Mouse (Mus musculus): Measurements from ENCODE around the gene Mfap1b. TPM values are rescaled to one million over a fixed set of nuclear protein-coding genes. Genes with fewer than 3 reads are reported as not detected.
"Not testable (repeated sequence)": the region's sequence is repeated elsewhere in the genome, so short reads cannot be mapped to it uniquely, and the experiment has no call there.

Gene Mfap1b
- 66.1 and 67.7 TPM in 2 replicates for polyA plus RNA-seq (2016; fragmentation: Nextera tagmentation; extraction: Ambion mirVana)

DNA sequence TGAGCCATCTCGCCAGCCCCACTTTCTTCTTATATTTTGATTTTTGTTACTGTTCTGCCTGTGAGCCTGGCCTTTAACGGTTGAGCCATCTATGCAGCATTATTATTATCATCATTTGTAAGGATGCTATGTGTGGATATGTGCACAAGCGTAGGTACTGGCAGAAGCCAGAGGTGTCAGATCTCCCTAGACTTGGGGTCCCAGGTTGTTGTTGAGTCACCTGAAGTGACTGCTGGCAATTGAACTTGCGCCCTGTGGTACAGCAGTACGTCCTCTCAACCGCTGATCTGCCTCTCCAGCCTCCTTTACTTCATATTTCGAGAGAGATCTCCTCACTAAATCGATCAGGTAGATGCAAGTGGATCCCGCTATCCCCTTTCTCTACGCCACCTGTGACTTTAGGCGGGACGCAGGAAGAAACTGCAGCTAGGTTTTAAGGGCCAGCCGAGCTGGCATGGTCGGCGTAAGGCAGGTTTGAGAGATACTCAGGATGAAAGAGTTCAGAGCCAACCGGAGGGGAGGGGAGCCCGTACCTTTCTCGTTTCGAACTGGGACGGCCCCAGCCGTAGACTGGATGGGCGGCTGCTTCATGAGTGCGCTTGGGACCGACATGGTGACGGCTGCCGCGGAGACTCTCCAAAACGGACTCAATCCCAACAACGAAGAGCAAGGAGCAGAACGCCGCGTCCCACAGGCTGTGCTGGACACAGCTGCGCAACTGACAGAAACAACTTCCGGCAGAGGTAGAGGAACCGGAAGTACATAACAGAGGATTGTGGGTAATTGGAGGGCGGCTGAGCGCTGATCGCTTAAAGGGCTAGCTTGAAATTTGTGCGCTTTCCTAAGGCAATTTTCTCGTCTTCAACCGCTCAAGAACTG is at the start of gene Mfap1b:
TSS of gene Mfap1b (minus strand) at position 767 of the 879 bp plus-strand sequence.
- H3K9ac ChIP-seq (replicated peaks) = peak within 1 kb of the TSS; percentile 60
- not testable (repeated sequence) for H3K27ac ChIP-seq; H3K36me3 ChIP-seq; H3K4me1 ChIP-seq (replicated peaks); H3K27me3 ChIP-seq; H3K9me3 ChIP-seq
- WGBS = 6% methylated on average over 41 of the region's 41 CpGs
- peak; percentile 81 for ATAC-seq (ENCODE audit: insufficient number of reproducible peaks, insufficient read depth, low FRiP score, low TSS enrichment, low read depth)
- peak within 1 kb of the TSS; percentile 81 for H3K4me2 ChIP-seq
- H3K4me3 ChIP-seq (replicated peaks) = peak within 1 kb of the TSS; percentile 59

DNA sequence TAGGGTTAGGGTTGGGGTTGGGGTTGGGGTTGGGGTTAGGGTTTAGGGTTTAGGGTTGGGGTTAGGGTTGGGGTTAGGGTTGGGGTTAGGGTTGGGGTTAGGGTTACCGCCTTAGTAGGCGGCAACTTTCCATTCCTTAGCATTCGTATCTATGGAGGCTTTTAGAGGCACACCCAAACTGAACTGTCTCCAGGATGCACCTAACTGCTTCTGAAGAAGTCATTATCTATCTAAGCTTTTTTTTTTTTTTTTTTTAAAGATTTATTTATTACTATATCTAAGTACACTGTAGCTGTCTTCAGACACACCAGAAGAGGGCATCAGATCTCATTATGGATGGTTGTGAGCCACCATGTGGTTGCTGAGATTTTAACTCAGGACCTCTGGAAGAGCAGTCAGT is 49.0 kb upstream of the Mfap1b start:
- 96% methylated on average over 3 of the region's 3 CpGs for WGBS
- not testable (repeated sequence) for H3K4me3 ChIP-seq (replicated peaks); H3K4me2 ChIP-seq; H3K27me3 ChIP-seq; H3K4me1 ChIP-seq (replicated peaks); H3K9me3 ChIP-seq; H3K9ac ChIP-seq (replicated peaks); H3K27ac ChIP-seq; ATAC-seq (ENCODE audit: insufficient number of reproducible peaks, insufficient read depth, low FRiP score, low TSS enrichment, low read depth)
- peaks cover 62% of the 10 kb centered on the region for H3K36me3 ChIP-seq

DNA sequence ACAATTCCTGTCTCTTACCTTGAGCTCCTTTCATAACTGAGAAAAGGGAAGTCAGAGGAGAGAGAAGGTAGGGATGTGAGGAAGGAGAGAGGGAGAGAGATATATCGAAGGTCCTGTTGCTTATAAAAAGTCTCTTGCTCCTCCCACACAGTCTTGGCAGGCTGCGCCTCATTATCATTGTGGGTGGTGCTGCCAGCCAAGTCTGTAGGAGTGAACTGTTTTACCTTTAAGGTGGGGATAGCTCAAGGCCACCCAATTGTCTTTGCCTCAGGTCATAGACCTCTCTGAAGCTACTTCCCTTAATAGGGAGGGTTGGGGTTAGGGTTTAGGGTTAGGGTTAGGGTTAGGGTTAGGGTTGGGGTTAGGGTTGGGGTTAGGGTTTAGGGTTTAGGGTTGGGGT is 48.1 kb upstream of the Mfap1b start:
- no peak overlapping the region for H3K4me2 ChIP-seq
- no peak overlapping the region for H3K9ac ChIP-seq (replicated peaks)
- H3K4me1 ChIP-seq (replicated peaks) = no peaks in the 10 kb centered on the region
- H3K36me3 ChIP-seq = peaks cover 69% of the 10 kb centered on the region
- H3K27me3 ChIP-seq = no peaks in the 10 kb centered on the region
- no peak overlapping the region for H3K27ac ChIP-seq
- no peak overlapping the region for H3K4me3 ChIP-seq (replicated peaks)
- 96% methylated on average over 2 of the region's 2 CpGs for WGBS
- no peaks in the 10 kb centered on the region for H3K9me3 ChIP-seq
- no peak for ATAC-seq (ENCODE audit: insufficient number of reproducible peaks, insufficient read depth, low FRiP score, low TSS enrichment, low read depth)

DNA sequence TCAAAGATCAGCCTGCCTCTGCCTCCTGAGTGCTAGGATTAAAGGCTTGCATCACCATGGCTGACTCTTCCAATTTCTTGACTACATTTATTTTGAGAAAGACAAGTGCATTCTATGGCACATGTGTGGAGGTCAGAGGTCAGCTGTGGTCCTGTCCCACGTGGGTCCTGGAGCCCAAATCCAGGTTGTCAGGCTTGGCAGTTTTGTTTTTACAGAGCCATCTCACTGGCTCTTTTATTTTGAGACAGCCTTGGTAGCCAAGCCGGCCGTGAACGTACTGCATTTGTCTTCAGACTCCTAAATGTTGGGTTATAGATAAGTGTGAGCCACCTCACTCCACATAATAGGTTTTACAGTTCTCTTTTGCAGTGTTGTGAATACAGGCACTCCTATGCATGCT is 44.8 kb upstream of the Mfap1b start:
- H3K36me3 ChIP-seq = peaks cover 70% of the 10 kb centered on the region
- ATAC-seq (ENCODE audit: insufficient number of reproducible peaks, insufficient read depth, low FRiP score, low TSS enrichment, low read depth) = not testable (repeated sequence)

DNA sequence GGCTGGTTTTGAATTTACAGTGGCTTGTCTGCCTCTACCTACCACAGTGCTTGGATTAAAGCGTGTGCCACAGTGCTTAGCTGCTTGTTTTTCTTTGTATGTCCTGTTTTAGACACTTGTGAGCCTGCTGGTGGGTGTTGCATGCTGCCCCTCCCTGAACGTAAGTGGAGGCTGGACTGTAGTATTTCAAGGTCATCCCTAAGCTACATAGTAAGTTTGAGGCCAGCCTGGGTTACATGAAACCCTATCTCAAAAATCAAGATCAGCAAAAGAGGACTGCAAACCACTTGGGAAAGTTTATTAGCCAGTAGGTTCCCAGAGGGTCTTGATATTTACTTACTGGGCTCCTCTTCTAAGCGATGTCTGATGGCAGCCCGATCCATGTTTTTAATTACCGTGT is 44.2 kb upstream of the Mfap1b start:
- Histone ChIP-seq H3K36me3 (peaks cover 73% of the 10 kb centered on the region), H3K27ac (no peak overlapping the region), H3K9me3 (no peaks in the 10 kb centered on the region), H3K9ac (replicated peaks) (no peak overlapping the region), H3K4me1 (replicated peaks) (no peaks in the 10 kb centered on the region), H3K27me3 (no peaks in the 10 kb centered on the region), H3K4me2 (no peak overlapping the region), H3K4me3 (replicated peaks) (no peak overlapping the region)
- WGBS = 93% methylated on average over 5 of the region's 5 CpGs
- ATAC-seq (ENCODE audit: insufficient number of reproducible peaks, insufficient read depth, low FRiP score, low TSS enrichment, low read depth) = no peak

More for the DNA sequence above, 44.8 kb upstream of the Mfap1b start:
- not testable (repeated sequence) for H3K9me3 ChIP-seq; H3K4me1 ChIP-seq (replicated peaks); H3K4me3 ChIP-seq (replicated peaks); H3K4me2 ChIP-seq; H3K9ac ChIP-seq (replicated peaks); H3K27me3 ChIP-seq; H3K27ac ChIP-seq
- 90% methylated on average over 4 of the region's 4 CpGs for WGBS

DNA sequence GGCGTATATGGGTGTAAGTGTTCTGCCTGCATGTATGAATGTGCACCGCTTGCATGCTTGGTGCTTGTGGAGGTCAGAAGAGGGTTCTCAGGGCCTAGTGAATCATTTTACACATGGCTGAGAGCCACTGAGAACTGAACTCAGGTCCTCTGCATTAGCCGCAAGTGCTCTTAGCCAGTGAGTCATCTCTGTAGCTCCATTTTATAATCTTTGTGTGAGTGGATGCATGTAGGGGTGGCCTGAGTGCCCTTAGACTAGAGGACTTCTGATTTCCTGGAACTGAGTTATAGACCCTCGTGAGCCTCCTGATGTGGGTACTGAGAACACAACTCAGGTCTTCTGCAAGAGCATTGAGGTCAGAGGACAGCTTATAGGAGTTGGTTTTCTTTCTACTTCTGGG is 40.3 kb upstream of the Mfap1b start:
- no peak for ATAC-seq (ENCODE audit: insufficient number of reproducible peaks, insufficient read depth, low FRiP score, low TSS enrichment, low read depth)
- H3K9me3 ChIP-seq = no peaks in the 10 kb centered on the region
- H3K4me1 ChIP-seq (replicated peaks) = peaks cover 6% of the 10 kb centered on the region
- no peak overlapping the region for H3K4me3 ChIP-seq (replicated peaks)
- WGBS = 95% methylated on average over 4 of the region's 4 CpGs
- no peak overlapping the region for H3K27ac ChIP-seq
- H3K27me3 ChIP-seq = no peaks in the 10 kb centered on the region
- peaks cover 78% of the 10 kb centered on the region for H3K36me3 ChIP-seq
- H3K4me2 ChIP-seq = no peak overlapping the region
- H3K9ac ChIP-seq (replicated peaks) = no peak overlapping the region

DNA sequence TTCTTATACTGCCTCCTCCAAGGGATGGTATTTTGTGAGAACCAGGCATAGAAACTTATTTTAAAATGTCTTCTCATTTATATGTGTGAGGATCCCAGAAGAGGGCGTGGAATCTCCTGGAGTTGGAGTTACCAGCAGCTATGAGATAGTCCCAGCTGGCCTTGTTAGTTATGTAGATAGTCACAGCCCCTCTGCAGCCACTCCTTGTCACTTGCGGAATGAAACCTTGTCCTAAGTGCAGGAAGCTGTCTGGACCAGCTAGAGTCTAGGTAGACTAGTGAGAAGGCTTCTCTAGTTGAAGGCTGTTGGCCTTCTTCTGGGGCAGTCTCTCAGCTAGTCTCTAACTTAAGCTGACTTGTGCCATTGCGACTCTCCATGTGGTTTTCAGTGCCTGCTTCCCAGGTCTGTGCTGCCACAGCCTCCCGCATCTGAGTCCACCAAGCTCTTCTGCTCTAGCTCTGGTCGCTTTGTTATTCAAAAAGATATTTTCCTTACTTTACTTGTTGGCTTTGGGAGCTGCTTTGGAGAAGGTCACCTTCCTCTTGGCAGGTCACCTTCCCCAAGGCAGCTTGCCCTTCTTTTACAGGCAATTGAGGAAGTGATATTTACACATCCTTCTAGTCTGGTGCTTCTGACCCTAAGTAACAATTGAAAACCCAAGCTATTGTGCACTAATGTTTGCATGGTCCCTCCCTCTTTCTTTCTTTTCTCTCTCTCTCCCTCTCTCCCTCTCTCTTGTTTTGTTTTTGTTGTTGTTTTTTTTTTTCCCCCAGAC is 39.3 kb upstream of the Mfap1b start:
- WGBS = 90% methylated on average over 5 of the region's 5 CpGs

DNA sequence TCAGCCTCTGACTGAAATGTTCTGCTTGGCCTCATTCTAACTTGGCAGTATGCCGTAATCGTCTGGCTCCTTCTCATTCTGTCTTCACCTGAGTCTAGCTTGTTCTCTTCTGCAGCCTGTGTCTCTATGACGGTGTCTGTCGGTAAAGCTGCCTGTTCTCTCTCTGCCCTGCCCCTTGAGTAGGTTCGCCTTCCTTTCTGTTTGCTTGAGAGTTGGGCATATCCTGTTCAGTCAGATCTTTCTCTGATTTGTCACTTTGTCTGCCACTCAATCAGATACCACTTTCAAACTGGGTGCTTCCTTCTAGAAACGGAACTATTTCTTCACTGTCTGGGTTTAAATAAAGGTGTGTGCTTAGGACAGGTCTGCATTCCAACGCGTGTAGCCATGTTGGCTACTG is 37.5 kb upstream of the Mfap1b start:
- Histone ChIP-seq H3K27ac (no peak overlapping the region), H3K9me3 (no peaks in the 10 kb centered on the region), H3K4me3 (replicated peaks) (no peak overlapping the region), H3K27me3 (no peaks in the 10 kb centered on the region), H3K4me1 (replicated peaks) (peaks cover 17% of the 10 kb centered on the region), H3K36me3 (peaks cover 54% of the 10 kb centered on the region), H3K9ac (replicated peaks) (no peak overlapping the region), H3K4me2 (no peak overlapping the region)
- WGBS = 93% methylated on average over 8 of the region's 8 CpGs
- no peak for ATAC-seq (ENCODE audit: insufficient number of reproducible peaks, insufficient read depth, low FRiP score, low TSS enrichment, low read depth)

More for the DNA sequence above, 39.3 kb upstream of the Mfap1b start:
- not testable (repeated sequence) for H3K4me1 ChIP-seq (replicated peaks); H3K27me3 ChIP-seq; H3K9ac ChIP-seq (replicated peaks); H3K4me3 ChIP-seq (replicated peaks); ATAC-seq (ENCODE audit: insufficient number of reproducible peaks, insufficient read depth, low FRiP score, low TSS enrichment, low read depth); H3K4me2 ChIP-seq; H3K9me3 ChIP-seq; H3K27ac ChIP-seq
- H3K36me3 ChIP-seq = peaks cover 69% of the 10 kb centered on the region

DNA sequence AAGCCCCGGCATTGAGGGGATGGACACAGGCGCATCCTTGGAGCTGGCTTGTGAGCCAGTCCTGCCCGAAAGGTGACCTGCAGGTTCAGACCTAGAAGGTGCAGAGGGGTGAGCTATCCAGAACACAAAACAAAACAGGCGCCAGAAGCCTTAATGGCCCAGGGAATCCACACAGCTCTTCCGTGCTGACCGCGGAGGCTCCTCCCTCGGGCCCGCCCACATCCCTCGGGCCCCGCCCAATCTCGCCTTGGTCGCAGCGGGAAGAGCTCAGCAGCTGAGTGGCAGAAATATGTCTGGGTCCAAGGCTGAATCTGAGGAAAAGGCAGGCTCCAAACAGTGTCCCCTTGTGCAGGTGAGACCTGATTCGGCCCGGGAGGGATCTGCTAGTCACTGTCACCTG is 35.7 kb upstream of the Mfap1b start:
- ATAC-seq (ENCODE audit: insufficient number of reproducible peaks, insufficient read depth, low FRiP score, low TSS enrichment, low read depth) = no peak
- Histone ChIP-seq H3K4me2 (peak overlapping the region; percentile 53), H3K4me3 (replicated peaks) (peak overlapping the region; percentile 30), H3K4me1 (replicated peaks) (peaks cover 17% of the 10 kb centered on the region), H3K9ac (replicated peaks) (0 out of 2 replicates have a peak overlapping the region, but pooled peaks have one; percentile 4), H3K9me3 (no peaks in the 10 kb centered on the region), H3K27ac (no peak overlapping the region), H3K27me3 (no peaks in the 10 kb centered on the region), H3K36me3 (peaks cover 41% of the 10 kb centered on the region)
- 21% methylated on average over 16 of the region's 16 CpGs for WGBS

DNA sequence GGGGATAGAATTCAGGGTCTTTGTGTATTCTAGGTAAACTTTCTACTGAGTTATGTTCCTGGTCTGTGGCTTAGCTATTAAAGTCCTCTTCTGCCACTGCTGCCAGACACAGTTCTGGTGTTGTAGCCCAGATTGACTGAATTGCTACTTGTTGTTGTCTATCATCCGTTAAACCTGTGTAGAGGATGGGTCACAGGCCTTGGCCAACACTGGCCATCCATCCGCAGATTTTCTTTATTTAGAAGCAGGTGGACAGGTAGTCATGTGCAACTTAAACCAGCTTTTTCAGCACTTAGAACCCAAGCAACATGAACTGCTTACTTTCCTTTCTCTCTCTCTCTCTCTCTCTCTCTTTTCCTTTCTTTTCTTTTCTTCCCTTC is 34.1 kb upstream of the Mfap1b start:
- Histone ChIP-seq H3K36me3 (peaks cover 34% of the 10 kb centered on the region), H3K4me3 (replicated peaks) (peak overlapping the region; percentile 59), H3K9ac (replicated peaks) (peak overlapping the region; percentile 70), H3K27me3 (no peaks in the 10 kb centered on the region), H3K27ac (no peak overlapping the region), H3K4me1 (replicated peaks) (peaks cover 17% of the 10 kb centered on the region), H3K4me2 (peak overlapping the region; percentile 67), H3K9me3 (no peaks in the 10 kb centered on the region)
- WGBS = 88% methylated on average over 2 of the region's 2 CpGs
- no peak for ATAC-seq (ENCODE audit: insufficient number of reproducible peaks, insufficient read depth, low FRiP score, low TSS enrichment, low read depth)

DNA sequence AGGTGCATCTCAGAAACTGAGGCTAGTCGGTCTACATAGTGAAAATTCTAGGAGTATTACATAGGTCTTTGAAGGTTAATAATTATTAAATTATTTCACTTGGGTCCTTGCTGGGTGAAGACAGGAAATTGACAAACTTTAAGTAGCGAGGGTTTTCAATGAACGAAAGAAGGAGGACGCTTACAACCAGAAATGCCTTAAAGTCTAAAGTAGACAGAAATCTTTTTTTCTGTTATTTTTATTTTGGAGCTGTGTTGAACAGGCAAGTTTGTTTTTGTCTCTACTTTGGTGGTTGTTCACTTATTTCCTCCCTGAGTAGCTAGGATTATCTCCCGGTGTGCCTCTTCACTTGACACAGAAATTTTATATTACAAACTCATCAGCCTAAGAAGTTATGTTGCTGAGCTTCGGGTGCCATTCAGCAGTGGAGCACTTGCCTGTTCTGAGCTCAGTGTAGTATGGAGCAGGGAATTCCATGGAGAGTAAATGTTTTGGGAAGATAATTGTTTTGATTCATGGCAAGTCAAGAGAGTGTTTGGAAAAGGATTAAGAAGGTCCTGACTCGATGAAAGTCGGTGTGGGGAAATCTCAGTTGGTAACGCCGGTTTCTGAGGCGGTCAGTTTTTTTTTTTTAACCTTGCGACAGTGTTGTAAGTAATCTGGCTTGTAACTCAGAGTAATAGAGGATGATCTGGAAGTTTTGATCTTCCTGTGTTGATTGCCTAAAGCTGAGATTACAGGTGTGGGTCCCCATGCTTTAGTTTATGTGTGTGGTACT is 33.5 kb upstream of the Mfap1b start:
- H3K9ac ChIP-seq (replicated peaks) = peak overlapping the region; percentile 70
- 25% methylated on average over 12 of the region's 12 CpGs for WGBS
- peaks cover 32% of the 10 kb centered on the region for H3K36me3 ChIP-seq
- peaks cover 17% of the 10 kb centered on the region for H3K4me1 ChIP-seq (replicated peaks)
- no peak for ATAC-seq (ENCODE audit: insufficient number of reproducible peaks, insufficient read depth, low FRiP score, low TSS enrichment, low read depth)
- peak overlapping the region; percentile 67 for H3K4me2 ChIP-seq
- no peaks in the 10 kb centered on the region for H3K27me3 ChIP-seq
- no peak overlapping the region for H3K27ac ChIP-seq
- no peaks in the 10 kb centered on the region for H3K9me3 ChIP-seq
- peak overlapping the region; percentile 59 for H3K4me3 ChIP-seq (replicated peaks)

Data from limb, embryonic 12.5 days (tissue).